Mouse (Mus musculus) gastrocnemius, adult 2 months (tissue): ENCODE measurements around the gene Tprgl. TPM values are rescaled to one million over a fixed set of nuclear protein-coding genes. Genes with fewer than 3 reads are reported as not detected.

Source experiments
- DNase-seq: peaks from one replicate; pipeline ENCODE4 v3.0.0; 2022
- H3K27ac ChIP-seq: fragments of 200-600 bp; 2 replicates; pipeline ENCODE4 v1.8.1; 2022; ENCODE audit warnings: mild to moderate bottlenecking
- H3K4me3 ChIP-seq: fragments of 200-600 bp; 2 replicates; pipeline ENCODE4 v1.8.1; 2022; ENCODE audit warnings: mild to moderate bottlenecking, moderate library complexity
- CTCF ChIP-seq: fragments of 200-600 bp; IDR thresholded peaks from 2 replicates; pipeline ENCODE4 v1.8.1; 2022; ENCODE audit warnings: antibody characterized with exemption, mild to moderate bottlenecking, moderate library complexity
- intact Hi-C: fragments of 180-260 bp; cut with DNase I; formaldehyde crosslinking; loops from one replicate; pipeline ENCODE4 v1.15.1; 2025
- total RNA-seq, 2 experiments: library from RNA; stranded (reverse); gene quantifications; 2 replicates each; pipeline ENCODE4 v1.2.3; 2021

Gene Tprgl
- total RNA-seq, 2 experiments from 2014 or later, result 86.9 to 109 TPM

GRCm38 (mm10) chr4:154156050-154156449 lies 4.4 kb downstream of the Tprgl start:
- intact Hi-C loops, result no loop called here
- no peak overlapping the region for H3K27ac ChIP-seq
- no peak for TF ChIP-seq CTCF
- H3K4me3 ChIP-seq, result no peak overlapping the region
- no peak for DNase-seq

GRCm38 (mm10) chr4:154154104-154154503 lies 6.4 kb downstream of the Tprgl start:
- no peak for TF ChIP-seq CTCF
- DNase-seq, result peak; percentile 60
- peak overlapping the region; percentile 72 for H3K27ac ChIP-seq
- intact Hi-C loops, result no loop called here
- no peak overlapping the region for H3K4me3 ChIP-seq

GRCm38 (mm10) chr4:154146342-154146741 lies 14.1 kb downstream of the Tprgl start:
- intact Hi-C loops, result no loop called here
- TF ChIP-seq CTCF, result no peak
- DNase-seq, result no peak
- H3K27ac ChIP-seq, result no peak overlapping the region
- no peak overlapping the region for H3K4me3 ChIP-seq

- TF ChIP-seq CTCF, result no peak
- Histone ChIP-seq H3K4me3 (no peak overlapping the region), H3K27ac (no peak overlapping the region)
- intact Hi-C loops, result no loop called here
- no peak for DNase-seq
These were observed 15.8 kb downstream of the Tprgl start for GRCm38 (mm10) chr4:154144712-154145111.

- intact Hi-C loops, result loop anchor here (2.0 kb wide), 1 partner anchor 16 kb away; no protein-coding TSS in a partner anchor
- peak within 1 kb of the TSS; percentile 93 for H3K27ac ChIP-seq
- DNase-seq, result peak; percentile 94
These were observed 18.0 kb downstream of the Tprgl start, which contains the start of gene Wrap73 for GRCm38 (mm10) chr4:154142211-154143040. Gene Wrap73, plus strand, starts transcription at chr4:154142372.

GRCm38 (mm10) chr4:154141009-154141867 lies 19.2 kb downstream of the Tprgl start:
- DNase-seq, result no peak
- intact Hi-C loops, result no loop called here
- H3K4me3 ChIP-seq, result peak overlapping the region; percentile 89
- TF ChIP-seq CTCF, result no peak
- no peak overlapping the region for H3K27ac ChIP-seq

More at GRCm38 (mm10) chr4:154142211-154143040, 18.0 kb downstream of the Tprgl start, which contains the start of gene Wrap73:
- TF ChIP-seq CTCF, result no peak
- peak within 1 kb of the TSS; percentile 89 for H3K4me3 ChIP-seq

GRCm38 (mm10) chr4:154140213-154141008 lies 20.1 kb downstream of the Tprgl start:
- no peak for TF ChIP-seq CTCF
- intact Hi-C loops, result no loop called here
- peak overlapping the region; percentile 89 for H3K4me3 ChIP-seq

GRCm38 (mm10) chr4:154140182-154140212 lies 20.5 kb downstream of the Tprgl start, which contains the start of gene Trp73:
Gene Trp73, minus strand, starts transcription at chr4:154140208.
- no peak for TF ChIP-seq CTCF
- no peak for DNase-seq
- H3K27ac ChIP-seq, result no peak within 1 kb of the TSS
- intact Hi-C loops, result no loop called here
- peak within 1 kb of the TSS; percentile 89 for H3K4me3 ChIP-seq

More at GRCm38 (mm10) chr4:154140213-154141008, 20.1 kb downstream of the Tprgl start:
- no peak for DNase-seq
- H3K27ac ChIP-seq, result no peak overlapping the region

GRCm38 (mm10) chr4:154139671-154140181 lies 20.7 kb downstream of the Tprgl start:
- intact Hi-C loops, result no loop called here
- no peak overlapping the region for H3K27ac ChIP-seq
- H3K4me3 ChIP-seq, result peak overlapping the region; percentile 89
- no peak for TF ChIP-seq CTCF
- DNase-seq, result peak; percentile 27

GRCm38 (mm10) chr4:154137139-154137538 lies 23.3 kb downstream of the Tprgl start:
- intact Hi-C loops, result no loop called here
- no peak for TF ChIP-seq CTCF
- no peak overlapping the region for H3K4me3 ChIP-seq
- DNase-seq, result no peak
- no peak overlapping the region for H3K27ac ChIP-seq

GRCm38 (mm10) chr4:154134803-154135202 lies 25.7 kb downstream of the Tprgl start:
- no peak for TF ChIP-seq CTCF
- intact Hi-C loops, result no loop called here
- no peak for DNase-seq

GRCm38 (mm10) chr4:154131894-154132293 lies 28.6 kb downstream of the Tprgl start:
- intact Hi-C loops, result no loop called here
- no peak for DNase-seq

More at GRCm38 (mm10) chr4:154134803-154135202, 25.7 kb downstream of the Tprgl start:
- no peak overlapping the region for H3K27ac ChIP-seq
- H3K4me3 ChIP-seq, result no peak overlapping the region

More at GRCm38 (mm10) chr4:154131894-154132293, 28.6 kb downstream of the Tprgl start:
- Histone ChIP-seq H3K27ac (no peak overlapping the region), H3K4me3 (no peak overlapping the region)
- TF ChIP-seq CTCF, result no peak
